Mouse (Mus musculus) neutrophil, adult 5-6 weeks (primary cell): Measurements from ENCODE around the gene Slc2a9. TPM values are rescaled to one million over a fixed set of nuclear protein-coding genes. Genes with fewer than 3 reads are reported as not detected.

Experiments used
- ATAC-seq: fragments of 151-379, 151-347 bp; 2 replicates; pipeline ENCODE4 v1.8.0; 2017; ENCODE audit warnings: mild to moderate bottlenecking, moderate TSS enrichment; ENCODE audit not compliant: insufficient number of reproducible peaks, poor library complexity, low FRiP score, severe bottlenecking; ENCODE audit errors: extremely low read depth
- total RNA-seq: library from RNA; stranded (forward); fragments of 200-1000 nt; gene quantifications from 2 replicates; pipeline ENCODE4 v1.2.3, GENCODE M21; 2017

Slc2a9 gene
- total RNA-seq, 1 experiment from 2014 or later, result 9.1 TPM

GRCm38 (mm10) chr5:38479027-38479426, 23.9 kb downstream of the Slc2a9 start:
- ATAC-seq, result peak; percentile 37

- no peak for ATAC-seq
Observed at GRCm38 (mm10) chr5:38477731-38478445, 25.1 kb downstream of the Slc2a9 start.

GRCm38 (mm10) chr5:38476861-38477565, 25.9 kb downstream of the Slc2a9 start:
- no peak for ATAC-seq

- ATAC-seq, result no peak
Observed at GRCm38 (mm10) chr5:38470881-38471280, 32.1 kb downstream of the Slc2a9 start.

GRCm38 (mm10) chr5:38469891-38470578, 32.9 kb downstream of the Slc2a9 start:
- ATAC-seq, result peak; percentile 79; the same call in 1 of the 2 replicates

- no peak for ATAC-seq
Observed at GRCm38 (mm10) chr5:38466569-38467110, 36.3 kb downstream of the Slc2a9 start.

- ATAC-seq, result no peak
Observed at GRCm38 (mm10) chr5:38461261-38461660, 41.7 kb downstream of the Slc2a9 start.

GRCm38 (mm10) chr5:38450936-38451335, 52.0 kb downstream of the Slc2a9 start:
- ATAC-seq, result no peak

GRCm38 (mm10) chr5:38449607-38450006, 53.3 kb downstream of the Slc2a9 start:
- no peak for ATAC-seq

- no peak for ATAC-seq
Observed at GRCm38 (mm10) chr5:38448121-38448520, 54.8 kb downstream of the Slc2a9 start.

- no peak for ATAC-seq
Observed at GRCm38 (mm10) chr5:38446316-38446975, 56.5 kb downstream of the Slc2a9 start.

- ATAC-seq, result no peak
Observed at GRCm38 (mm10) chr5:38441088-38441839, 61.7 kb downstream of the Slc2a9 start.

- no peak for ATAC-seq
Observed at GRCm38 (mm10) chr5:38440252-38441005, 62.5 kb downstream of the Slc2a9 start.

GRCm38 (mm10) chr5:38436681-38437080, 66.3 kb downstream of the Slc2a9 start:
- no peak for ATAC-seq

GRCm38 (mm10) chr5:38434875-38435274, 68.1 kb downstream of the Slc2a9 start:
- no peak for ATAC-seq

- no peak for ATAC-seq
Observed at GRCm38 (mm10) chr5:38431201-38431600, 71.7 kb downstream of the Slc2a9 start.

- ATAC-seq, result no peak
Observed at GRCm38 (mm10) chr5:38429106-38429505, 73.8 kb downstream of the Slc2a9 start.

GRCm38 (mm10) chr5:38427757-38428156, 75.2 kb downstream of the Slc2a9 start:
- ATAC-seq, result no peak
